Mouse (Mus musculus): ENCODE results near the gene Mansc1. TPM values are rescaled to one million over a fixed set of nuclear protein-coding genes. Genes with fewer than 3 reads are reported as not detected.

The Mansc1 gene
- total RNA-seq, 2 experiments from 2014 or later = 2.8 to 3.4 TPM

GRCm38 (mm10) chr6:134606540-134606939 lies 25.7 kb downstream of the Mansc1 start:
- intact Hi-C loops (cut with DNase I; ENCODE audit: low total_unique reads) = loop anchor here (2.0 to 5.0 kb wide), 2 partner anchors 38 to 39 kb away; partner anchors contain the start of gene Lrp6
- DNase-seq = no peak

- no peak for DNase-seq
- intact Hi-C loops (cut with DNase I; ENCODE audit: low total_unique reads) = loop anchor here (5.0 kb wide), 1 partner anchor 38 kb away; the partner anchor contains the start of gene Lrp6
Observed at GRCm38 (mm10) chr6:134605196-134605595, 27.1 kb downstream of the Mansc1 start.

GRCm38 (mm10) chr6:134602371-134603003 lies 29.8 kb downstream of the Mansc1 start:
- no peak for DNase-seq
- intact Hi-C loops (cut with DNase I; ENCODE audit: low total_unique reads) = no loop called here

- intact Hi-C loops (cut with DNase I; ENCODE audit: low total_unique reads) = no loop called here
- no peak for DNase-seq
Observed at GRCm38 (mm10) chr6:134601766-134602165, 30.5 kb downstream of the Mansc1 start.

DNA sequence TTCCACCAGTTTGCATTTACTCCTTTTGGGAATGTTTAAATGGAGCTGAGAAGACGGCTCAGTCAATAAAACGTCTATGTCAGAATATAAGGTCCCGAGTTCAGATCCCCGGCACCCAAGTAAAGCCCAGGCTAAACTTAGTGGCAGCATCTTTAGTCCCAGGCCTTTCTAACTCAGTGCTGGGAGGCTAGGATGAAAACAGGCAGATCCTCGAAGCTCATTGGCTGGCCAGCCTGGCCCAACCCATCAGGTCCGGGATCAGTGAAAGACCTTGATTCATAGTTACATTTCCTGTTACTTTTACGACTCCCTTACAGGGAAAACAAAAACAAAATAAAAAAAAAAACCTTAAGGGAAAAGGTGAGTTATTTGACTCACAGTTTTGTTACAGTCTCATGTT lies 31.2 kb downstream of the Mansc1 start:
- no peak for DNase-seq
- intact Hi-C loops (cut with DNase I; ENCODE audit: low total_unique reads) = no loop called here

DNA sequence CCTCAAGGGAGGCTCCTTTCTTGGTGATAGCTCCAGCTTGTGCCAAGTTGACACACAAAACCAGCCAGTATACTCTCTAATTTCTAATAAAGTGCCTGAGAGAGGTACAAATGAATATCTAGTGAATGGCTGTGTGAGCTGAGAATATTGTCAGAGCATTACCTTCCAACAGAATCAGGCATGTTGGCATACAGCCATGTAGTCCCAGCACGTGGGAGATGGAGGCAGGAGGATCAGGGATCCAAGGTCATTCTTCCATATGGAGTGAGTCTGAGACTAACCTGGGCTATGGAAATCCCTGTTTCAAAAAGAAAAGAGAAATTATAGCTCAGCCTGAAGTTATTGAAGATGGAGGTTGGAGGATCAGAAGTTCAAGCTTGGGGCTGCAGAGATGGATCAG lies 33.0 kb downstream of the Mansc1 start:
- no peak for DNase-seq
- intact Hi-C loops (cut with DNase I; ENCODE audit: low total_unique reads) = no loop called here

GRCm38 (mm10) chr6:134597651-134598229 lies 34.5 kb downstream of the Mansc1 start:
- intact Hi-C loops (cut with DNase I; ENCODE audit: low total_unique reads) = no loop called here

DNA sequence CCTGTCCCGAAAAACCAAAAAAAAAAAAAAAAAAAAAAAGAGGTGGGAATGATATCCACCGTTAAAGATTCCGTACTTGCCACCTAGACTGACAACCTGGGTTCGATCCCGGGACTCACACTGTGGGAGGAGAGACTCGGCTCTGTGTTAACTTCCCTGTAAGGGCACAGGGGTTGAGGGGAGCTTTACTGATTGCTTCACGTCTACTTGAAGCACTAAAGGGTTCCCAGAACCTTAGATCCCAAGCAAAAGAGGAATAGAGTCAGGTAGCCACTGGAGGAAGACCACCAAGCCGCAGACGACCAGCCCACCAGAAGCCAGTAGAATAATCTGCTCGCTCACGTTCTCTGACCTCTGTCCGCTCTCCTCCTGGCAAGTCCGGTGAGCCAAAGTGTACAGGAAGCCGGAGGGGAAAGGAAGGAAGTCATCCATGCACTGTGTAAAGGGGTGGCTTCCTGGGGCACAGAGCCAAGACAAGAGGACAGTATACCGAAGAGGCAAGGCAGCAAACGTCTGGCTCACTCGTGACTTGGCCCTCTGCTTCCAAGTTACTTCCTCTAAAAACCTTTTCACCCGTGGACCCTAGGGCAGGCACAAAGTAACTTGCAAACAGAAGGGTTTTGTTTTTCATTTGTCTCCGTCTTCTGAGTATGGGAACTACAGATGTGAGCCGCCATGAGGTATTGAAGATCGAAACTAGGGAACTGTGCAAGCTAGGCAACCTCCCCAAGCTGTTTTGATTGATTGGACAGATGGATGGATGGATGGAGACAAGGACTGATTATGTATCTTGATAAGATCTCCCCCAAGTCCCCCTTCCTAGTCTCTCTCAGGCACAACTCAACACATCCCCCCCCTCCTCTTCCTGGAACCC lies 37.5 kb downstream of the Mansc1 start:
- DNase-seq = peak; percentile 30
- intact Hi-C loops (cut with DNase I; ENCODE audit: low total_unique reads) = no loop called here

More at GRCm38 (mm10) chr6:134597651-134598229, 34.5 kb downstream of the Mansc1 start:
- DNase-seq = no peak

GRCm38 (mm10) chr6:134591614-134592013 lies 40.7 kb downstream of the Mansc1 start:
- intact Hi-C loops (cut with DNase I; ENCODE audit: low total_unique reads) = no loop called here

DNA sequence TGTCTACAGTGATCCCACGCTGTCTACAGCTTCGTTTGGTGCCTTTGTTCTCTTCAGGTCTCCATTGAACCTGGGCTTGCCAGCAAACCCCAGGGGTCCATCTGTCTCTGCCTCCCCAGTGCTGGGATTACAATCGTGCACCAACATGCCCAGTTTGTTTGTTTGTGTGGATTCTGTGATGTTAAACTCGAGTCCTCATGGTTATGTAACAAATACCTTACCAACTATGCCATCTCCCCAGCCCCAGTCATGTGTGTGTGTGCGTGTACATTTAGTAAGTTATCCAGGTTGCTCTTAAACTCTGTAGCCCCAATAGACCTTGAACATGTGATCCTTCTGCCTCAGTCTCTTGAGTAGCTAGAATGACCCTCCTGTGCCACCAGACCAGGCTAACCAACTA lies 46.0 kb downstream of the Mansc1 start:
- DNase-seq = no peak
- intact Hi-C loops (cut with DNase I; ENCODE audit: low total_unique reads) = no loop called here

More at GRCm38 (mm10) chr6:134591614-134592013, 40.7 kb downstream of the Mansc1 start:
- no peak for DNase-seq

GRCm38 (mm10) chr6:134584616-134585015 lies 47.7 kb downstream of the Mansc1 start:
- intact Hi-C loops (cut with DNase I; ENCODE audit: low total_unique reads) = no loop called here

GRCm38 (mm10) chr6:134582110-134582509 lies 50.2 kb downstream of the Mansc1 start:
- intact Hi-C loops (cut with DNase I; ENCODE audit: low total_unique reads) = no loop called here
- no peak for DNase-seq

More at GRCm38 (mm10) chr6:134584616-134585015, 47.7 kb downstream of the Mansc1 start:
- DNase-seq = no peak

DNA sequence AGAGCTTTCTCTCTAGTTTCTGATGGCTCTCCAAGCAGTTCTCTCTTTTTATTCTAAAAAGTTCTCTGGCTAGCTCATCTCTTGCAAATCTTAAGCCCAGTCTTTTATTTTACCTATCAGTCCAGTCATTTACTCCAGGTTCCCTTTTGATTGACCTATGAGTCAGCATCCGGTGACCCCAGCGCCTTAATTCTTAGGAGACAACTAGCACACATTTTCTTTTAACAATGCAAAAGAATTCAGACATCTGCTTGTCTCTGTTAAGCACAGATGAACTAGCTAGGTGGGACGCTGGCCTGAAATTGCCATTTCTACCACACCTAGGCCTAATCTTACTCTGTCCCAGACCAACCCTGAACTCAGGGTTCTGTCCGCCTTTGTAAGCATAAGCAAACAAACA lies 52.8 kb downstream of the Mansc1 start:
- intact Hi-C loops (cut with DNase I; ENCODE audit: low total_unique reads) = no loop called here
- DNase-seq = no peak

GRCm38 (mm10) chr6:134578039-134578438 lies 54.2 kb downstream of the Mansc1 start:
- intact Hi-C loops (cut with DNase I; ENCODE audit: low total_unique reads) = no loop called here
- no peak for DNase-seq

DNA sequence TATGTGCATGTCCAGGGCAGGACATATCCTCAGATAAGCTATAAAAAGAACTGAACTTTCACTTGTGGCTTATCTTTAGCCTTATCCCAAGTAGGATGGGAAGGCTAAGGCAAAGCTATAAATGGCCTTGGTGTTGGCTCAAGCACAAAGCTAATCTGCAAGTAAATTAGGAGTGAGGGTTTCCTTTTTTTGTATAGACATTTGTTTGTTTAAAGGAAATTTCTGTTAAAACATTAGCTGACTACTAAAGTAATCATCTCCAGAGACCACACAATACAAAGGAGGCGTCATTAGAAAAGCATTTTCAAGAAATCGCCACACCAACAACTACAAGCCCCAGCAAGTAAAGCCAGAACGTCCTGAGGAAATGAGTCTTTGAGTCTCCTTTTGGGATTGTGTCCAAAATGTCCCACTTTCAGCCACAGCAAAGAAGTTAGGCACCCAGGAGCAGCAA lies 57.0 kb downstream of the Mansc1 start:
- no peak for DNase-seq
- intact Hi-C loops (cut with DNase I; ENCODE audit: low total_unique reads) = no loop called here

GRCm38 (mm10) chr6:134567986-134568556 lies 64.2 kb downstream of the Mansc1 start:
- intact Hi-C loops (cut with DNase I; ENCODE audit: low total_unique reads) = loop anchor here (5.0 kb wide), 1 partner anchor 39 kb away; no protein-coding TSS in a partner anchor
- no peak for DNase-seq

DNA sequence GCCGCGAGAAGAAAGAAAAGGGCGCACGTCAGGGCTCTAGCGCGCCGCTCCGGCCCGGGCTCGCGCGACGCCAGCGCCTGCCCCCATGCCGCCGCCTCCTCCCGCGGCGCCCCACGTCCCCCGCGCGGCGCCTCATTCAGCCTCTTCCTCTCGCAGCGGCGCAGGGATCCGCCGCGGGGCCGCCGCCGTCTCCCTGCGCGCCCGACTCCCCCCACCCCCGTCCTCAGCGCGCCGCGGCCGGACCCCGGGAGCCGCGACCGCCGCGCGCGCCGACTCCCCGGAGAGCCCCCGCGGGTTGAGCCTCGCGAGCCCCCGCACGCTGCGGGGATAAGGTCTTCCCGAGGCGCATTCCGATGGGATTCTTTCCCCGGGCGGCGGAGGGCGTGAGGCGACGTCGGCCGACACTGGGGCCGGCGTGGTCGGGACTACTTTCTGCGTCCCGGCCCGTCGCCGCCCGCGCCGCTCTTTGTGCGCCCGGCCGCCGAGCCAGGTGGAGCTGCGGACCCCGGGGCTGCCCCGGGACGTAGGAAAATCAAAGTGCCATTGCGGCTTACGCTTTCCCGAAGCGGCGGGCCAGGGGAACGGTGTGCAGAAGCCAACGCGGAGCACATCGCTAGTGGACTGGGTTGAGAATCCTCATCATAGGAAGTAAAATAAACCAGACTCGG lies 65.3 kb downstream of the Mansc1 start, which contains the start of gene Lrp6:
Gene Lrp6 (minus strand): TSS at position 148 of the 668 bp plus-strand sequence.
- peak; percentile 86 for DNase-seq
- intact Hi-C loops (cut with DNase I; ENCODE audit: low total_unique reads) = loop anchor here (5.0 kb wide), 1 partner anchor 40 kb away; no protein-coding TSS in a partner anchor

DNA sequence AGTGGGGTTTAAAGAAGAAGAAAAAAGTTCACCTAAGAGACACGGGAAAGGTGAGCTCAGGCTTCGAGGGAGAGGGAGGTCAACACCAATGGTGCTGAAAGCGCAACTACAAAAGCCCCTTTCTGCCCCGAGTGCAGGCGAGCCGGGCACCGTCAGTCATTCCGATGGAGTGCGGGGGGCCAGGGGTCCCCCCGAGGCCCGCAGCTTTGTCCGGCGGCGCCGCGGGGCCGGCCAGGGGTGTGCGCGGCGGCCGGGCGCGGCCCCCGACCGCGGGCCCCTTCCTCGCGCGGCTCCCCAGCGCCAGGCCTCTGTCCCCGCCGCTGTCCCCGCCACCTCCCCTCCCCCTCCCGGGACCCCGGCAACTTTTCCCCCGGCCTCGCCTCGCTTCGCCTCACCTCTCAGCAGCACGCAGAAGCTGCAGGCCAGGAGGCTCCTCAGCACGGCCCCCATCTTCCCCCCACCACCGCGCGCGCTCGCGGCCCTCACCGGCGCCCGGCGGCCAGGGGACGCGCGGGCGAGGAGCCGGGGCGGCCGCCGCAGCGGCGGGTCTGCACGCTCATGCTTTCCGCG lies 66.0 kb downstream of the Mansc1 start:
- intact Hi-C loops (cut with DNase I; ENCODE audit: low total_unique reads) = loop anchor here (5.0 kb wide), 1 partner anchor 41 kb away; no protein-coding TSS in a partner anchor
- no peak for DNase-seq
